Mouse (Mus musculus): ENCODE results near the gene Olfr972. TPM values are rescaled to one million over a fixed set of nuclear protein-coding genes. Genes with fewer than 3 reads are reported as not detected.
A peak's percentile ranks its signal among the peaks of the same experiment; 100 is the strongest.
"Not testable (repeated sequence)": the region's sequence is repeated elsewhere in the genome, so short reads cannot be mapped to it uniquely, and the experiment has no call there.

Gene Olfr972
- not detected in 2 replicates for total RNA-seq (2015)
- not detected in 2 replicates for total RNA-seq (2017)

DNA sequence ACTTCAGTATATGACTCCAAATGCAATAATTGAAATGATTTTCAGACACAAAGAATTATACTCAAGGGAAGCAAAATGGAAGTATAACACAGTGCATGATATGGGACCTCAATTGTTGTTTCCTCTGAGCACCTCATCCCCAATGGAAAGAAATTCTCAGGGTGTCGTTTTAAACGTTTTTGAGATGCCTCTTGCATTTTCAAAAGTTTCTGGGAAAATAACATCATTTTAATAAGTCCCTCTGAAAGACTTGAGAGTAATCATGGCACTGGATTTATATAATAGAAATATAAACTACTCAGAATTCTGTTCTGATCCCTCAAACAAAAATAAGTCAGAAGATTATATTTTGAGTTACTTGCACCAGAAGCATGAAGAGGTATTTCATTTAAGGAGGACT, at the start of gene Olfr972:
Olfr972 (plus strand) TSS at position 301 of the 400 bp plus-strand sequence.
- no peak for ATAC-seq (replicated peaks; ENCODE audit: poor library complexity)

DNA sequence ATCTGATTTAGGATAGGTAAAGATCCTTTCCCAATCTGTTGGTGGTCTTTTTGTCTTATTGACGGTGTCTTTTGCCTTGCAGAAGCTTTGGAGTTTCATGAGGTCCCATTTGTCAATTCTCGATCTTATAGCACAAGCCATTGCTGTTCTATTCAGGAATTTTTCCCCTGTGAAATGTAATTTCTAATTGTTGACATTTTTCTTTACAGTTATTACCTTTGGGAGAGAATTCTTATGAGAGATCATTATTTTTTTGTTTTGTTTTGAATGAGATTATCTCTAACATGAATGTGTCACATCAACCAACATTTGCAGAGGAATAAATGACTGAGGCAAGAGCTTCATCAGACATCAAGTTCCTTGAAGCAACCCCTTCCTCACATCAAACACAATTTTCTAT, 29.6 kb upstream of the Olfr972 start, which contains the start of gene Olfr971:
Olfr971 (plus strand) TSS at position 301 of the 400 bp plus-strand sequence.
- ATAC-seq (replicated peaks; ENCODE audit: poor library complexity): not testable (repeated sequence)

DNA sequence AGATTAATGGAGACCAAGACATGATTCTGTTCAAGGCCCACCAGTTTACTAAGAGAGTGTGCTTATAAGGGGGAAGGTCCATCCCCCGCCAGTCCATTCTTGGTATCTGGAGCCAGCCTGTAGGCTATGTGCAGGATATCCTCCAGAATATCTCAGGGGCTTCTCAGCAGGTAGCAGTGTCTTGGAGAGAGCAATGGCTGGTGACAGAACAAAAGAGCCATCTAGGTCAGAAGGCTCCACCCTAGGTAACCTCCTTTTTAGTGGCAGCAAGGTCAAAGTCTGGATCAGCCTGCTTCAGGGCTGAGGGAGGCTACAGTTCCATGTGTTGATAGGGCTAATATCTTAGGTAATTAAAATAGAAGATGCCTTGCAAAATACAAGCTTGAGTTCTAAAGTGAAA, 5.8 kb downstream of the Olfr972 start:
- not testable (repeated sequence) for ATAC-seq (replicated peaks; ENCODE audit: poor library complexity)

DNA sequence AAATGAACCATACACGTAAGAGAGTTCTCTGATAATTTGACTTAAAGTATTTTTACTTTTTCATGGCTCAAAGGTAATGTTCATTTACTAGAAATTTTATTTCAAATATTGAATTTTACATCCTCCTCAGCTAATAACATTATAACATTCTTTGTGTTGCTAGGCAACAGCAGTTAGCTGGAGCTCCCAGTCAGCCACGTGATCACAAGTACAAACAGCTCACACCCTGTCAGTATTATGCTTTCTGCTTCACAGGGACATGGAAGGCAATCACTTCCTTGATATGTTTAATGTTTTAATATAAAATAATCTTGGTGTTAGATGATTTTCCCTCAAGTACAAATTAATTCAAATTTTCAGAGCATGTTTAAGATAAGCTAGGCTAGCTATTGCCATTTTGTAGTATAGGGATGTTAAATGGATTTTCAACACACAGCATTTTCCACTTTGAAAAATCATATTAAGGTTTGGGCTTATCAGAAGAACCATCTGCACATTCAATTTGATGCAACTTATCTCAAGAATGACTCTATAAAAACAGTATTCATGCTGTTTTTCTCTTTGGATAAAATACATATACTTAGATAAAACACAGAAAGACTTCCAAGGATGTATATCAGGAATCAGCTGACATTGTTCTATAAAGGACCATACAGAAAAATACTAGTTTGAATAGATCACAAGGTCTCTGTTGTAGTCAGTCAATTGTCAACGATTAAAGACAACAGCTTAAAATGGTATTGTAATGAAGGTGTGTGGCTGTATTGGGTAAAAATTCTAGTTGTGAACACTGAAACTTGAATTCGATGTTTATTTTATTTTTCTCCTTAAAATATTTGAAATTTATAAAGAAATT, 11.5 kb downstream of the Olfr972 start:
- ATAC-seq (replicated peaks; ENCODE audit: poor library complexity): not testable (repeated sequence)

DNA sequence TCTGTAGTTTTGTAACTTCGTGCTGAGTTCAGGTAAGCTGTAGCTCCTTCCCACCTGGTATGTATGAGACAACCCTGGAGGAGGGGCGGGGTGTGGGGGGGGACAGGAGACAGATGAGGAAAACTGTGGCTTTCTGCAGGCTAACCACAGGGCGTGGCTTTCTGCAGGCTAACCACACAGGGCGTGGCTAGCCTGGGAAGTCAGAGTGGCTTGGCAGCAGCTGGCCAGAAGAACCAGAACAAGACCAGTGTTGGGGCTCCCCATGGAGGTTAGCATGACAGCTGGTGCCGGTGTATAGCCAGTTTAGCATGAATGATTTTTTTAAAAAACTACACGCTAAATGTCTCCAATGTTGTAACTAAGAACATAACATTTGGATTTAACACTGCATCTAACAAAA, 38.9 kb downstream of the Olfr972 start:
- ATAC-seq (replicated peaks; ENCODE audit: poor library complexity): peak; percentile 95

DNA sequence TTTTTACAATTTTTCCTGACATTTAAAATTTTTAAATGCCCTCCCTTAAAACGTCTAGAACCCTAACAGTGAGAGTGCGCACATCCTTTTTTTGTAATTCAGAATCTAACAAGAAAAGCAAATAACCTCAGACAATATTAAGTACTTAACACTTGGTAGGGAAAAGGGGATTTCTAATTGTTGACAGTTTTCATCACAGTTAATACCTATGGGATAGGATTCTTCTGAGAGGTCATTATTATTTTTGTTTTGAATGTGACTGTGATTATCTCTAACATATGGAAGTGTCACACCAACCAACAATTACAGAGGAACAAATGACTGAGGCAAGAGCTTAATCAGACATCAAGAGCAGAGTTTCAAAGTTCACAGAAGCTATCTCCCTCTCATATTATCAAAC, 40.8 kb downstream of the Olfr972 start, which contains the start of gene Olfr229:
Olfr229 (plus strand) TSS at position 301 of the 400 bp plus-strand sequence.
- ATAC-seq (replicated peaks; ENCODE audit: poor library complexity): no peak

DNA sequence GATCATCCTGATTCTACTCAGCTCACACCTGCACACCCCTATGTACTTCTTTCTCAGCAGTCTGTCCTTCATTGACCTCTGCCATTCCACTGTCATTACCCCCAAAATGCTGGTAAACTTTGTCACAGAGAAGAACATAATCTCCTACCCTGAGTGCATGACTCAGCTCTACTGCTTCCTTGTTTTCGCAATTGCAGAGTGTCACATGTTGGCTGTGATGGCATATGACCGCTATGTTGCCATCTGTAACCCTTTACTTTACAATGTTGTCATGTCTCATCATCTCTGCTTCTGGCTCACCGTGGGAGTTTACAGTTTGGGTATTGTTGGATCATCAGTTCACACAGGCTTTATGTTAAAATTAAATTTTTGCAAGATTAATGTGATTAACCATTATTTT, 43.7 kb downstream of the Olfr972 start:
- peak; percentile 93 for ATAC-seq (replicated peaks; ENCODE audit: poor library complexity)

Other genes with a start within 250 kb of the Olfr972 start
- gene Olfr960, start 245.0 kb upstream of the Olfr972 start, total RNA-seq (2015): not detected in 2 replicates
- not detected in 2 replicates for gene Olfr960, start 245.0 kb upstream of the Olfr972 start, total RNA-seq (2017)
- not detected in 2 replicates for gene Olfr961, start 221.3 kb upstream of the Olfr972 start, total RNA-seq (2015)
- not detected in 2 replicates for gene Olfr961, start 221.3 kb upstream of the Olfr972 start, total RNA-seq (2017)
- not detected in 2 replicates for gene Olfr963, start 199.2 kb upstream of the Olfr972 start, total RNA-seq (2015)
- not detected in 2 replicates for gene Olfr963, start 199.2 kb upstream of the Olfr972 start, total RNA-seq (2017)
- gene Olfr149, start 159.3 kb upstream of the Olfr972 start, total RNA-seq (2015): not detected in 2 replicates
- not detected in 2 replicates for gene Olfr149, start 159.3 kb upstream of the Olfr972 start, total RNA-seq (2017)
- not detected in 2 replicates for gene Olfr965, start 155.1 kb upstream of the Olfr972 start, total RNA-seq (2015)
- gene Olfr965, start 155.1 kb upstream of the Olfr972 start, total RNA-seq (2017): not detected in 2 replicates
- gene Olfr150, start 135.4 kb upstream of the Olfr972 start, total RNA-seq (2015): not detected in 2 replicates
- gene Olfr150, start 135.4 kb upstream of the Olfr972 start, total RNA-seq (2017): not detected in 2 replicates
- gene Olfr967, start 120.2 kb upstream of the Olfr972 start, total RNA-seq (2015): not detected in 2 replicates
- gene Olfr967, start 120.2 kb upstream of the Olfr972 start, total RNA-seq (2017): not detected in 2 replicates
- not detected in 2 replicates for gene Olfr968, start 83.2 kb upstream of the Olfr972 start, total RNA-seq (2015)
- not detected in 2 replicates for gene Olfr968, start 83.2 kb upstream of the Olfr972 start, total RNA-seq (2017)
- gene Olfr969, start 75.5 kb upstream of the Olfr972 start, total RNA-seq (2015): not detected in 2 replicates
- gene Olfr969, start 75.5 kb upstream of the Olfr972 start, total RNA-seq (2017): not detected in 2 replicates
- gene Olfr970, start 57.6 kb upstream of the Olfr972 start, total RNA-seq (2015): not detected in 2 replicates
- not detected in 2 replicates for gene Olfr970, start 57.6 kb upstream of the Olfr972 start, total RNA-seq (2017)
- gene Olfr971, start 29.5 kb upstream of the Olfr972 start, total RNA-seq (2015): not detected in 2 replicates
- gene Olfr971, start 29.5 kb upstream of the Olfr972 start, total RNA-seq (2017): not detected in 2 replicates
- gene Olfr229, start 40.9 kb downstream of the Olfr972 start, total RNA-seq (2015): not detected in 2 replicates
- not detected in 2 replicates for gene Olfr229, start 40.9 kb downstream of the Olfr972 start, total RNA-seq (2017)
- gene Olfr974, start 71.1 kb downstream of the Olfr972 start, total RNA-seq (2015): not detected in 2 replicates
- gene Olfr974, start 71.1 kb downstream of the Olfr972 start, total RNA-seq (2017): not detected in 2 replicates
- gene Olfr975, start 85.6 kb downstream of the Olfr972 start, total RNA-seq (2015): not detected in 2 replicates
- not detected in 2 replicates for gene Olfr975, start 85.6 kb downstream of the Olfr972 start, total RNA-seq (2017)
- not detected in 2 replicates for gene Olfr976, start 94.7 kb downstream of the Olfr972 start, total RNA-seq (2015)
- not detected in 2 replicates for gene Olfr976, start 94.7 kb downstream of the Olfr972 start, total RNA-seq (2017)
- not detected in 2 replicates for gene Olfr978, start 125.7 kb downstream of the Olfr972 start, total RNA-seq (2015)
- not detected in 2 replicates for gene Olfr978, start 125.7 kb downstream of the Olfr972 start, total RNA-seq (2017)
- not detected in 2 replicates for gene Olfr979, start 137.0 kb downstream of the Olfr972 start, total RNA-seq (2015)
- not detected in 2 replicates for gene Olfr979, start 137.0 kb downstream of the Olfr972 start, total RNA-seq (2017)
- not detected in 2 replicates for gene Olfr980, start 143.2 kb downstream of the Olfr972 start, total RNA-seq (2015)
- not detected in 2 replicates for gene Olfr980, start 143.2 kb downstream of the Olfr972 start, total RNA-seq (2017)
- not detected in 2 replicates for gene Olfr981, start 155.0 kb downstream of the Olfr972 start, total RNA-seq (2015)
- not detected in 2 replicates for gene Olfr981, start 155.0 kb downstream of the Olfr972 start, total RNA-seq (2017)
- not detected in 2 replicates for gene Olfr982, start 207.4 kb downstream of the Olfr972 start, total RNA-seq (2015)
- gene Olfr982, start 207.4 kb downstream of the Olfr972 start, total RNA-seq (2017): not detected in 2 replicates
- not detected in 2 replicates for gene Olfr983, start 227.2 kb downstream of the Olfr972 start, total RNA-seq (2015)
- not detected in 2 replicates for gene Olfr983, start 227.2 kb downstream of the Olfr972 start, total RNA-seq (2017)
- gene Olfr984, start 247.8 kb downstream of the Olfr972 start, total RNA-seq (2015): not detected in 2 replicates
- not detected in 2 replicates for gene Olfr984, start 247.8 kb downstream of the Olfr972 start, total RNA-seq (2017)

Data from megakaryocyte progenitor cell, adult 5-6 weeks (primary cell).